Mouse (Mus musculus) adrenal gland, postnatal 4 days (tissue): ENCODE measurements around the gene Cacna1c. TPM values are rescaled to one million over a fixed set of nuclear protein-coding genes. Genes with fewer than 3 reads are reported as not detected.

Experiments used
- DNase-seq, 2 experiments: peaks; one replicate each; pipeline ENCODE4 v3.0.0; 2021 to 2022; ENCODE audit warnings: low spot score in 2 of 2, mixed read lengths in 2 of 2
- total RNA-seq, 2 experiments: library from RNA; stranded (reverse); gene quantifications; 2 replicates each; pipeline ENCODE4 v1.2.3; 2021

The Cacna1c gene
- total RNA-seq, 2 experiments from 2014 or later, result 71.6 to 78.9 TPM

DNA sequence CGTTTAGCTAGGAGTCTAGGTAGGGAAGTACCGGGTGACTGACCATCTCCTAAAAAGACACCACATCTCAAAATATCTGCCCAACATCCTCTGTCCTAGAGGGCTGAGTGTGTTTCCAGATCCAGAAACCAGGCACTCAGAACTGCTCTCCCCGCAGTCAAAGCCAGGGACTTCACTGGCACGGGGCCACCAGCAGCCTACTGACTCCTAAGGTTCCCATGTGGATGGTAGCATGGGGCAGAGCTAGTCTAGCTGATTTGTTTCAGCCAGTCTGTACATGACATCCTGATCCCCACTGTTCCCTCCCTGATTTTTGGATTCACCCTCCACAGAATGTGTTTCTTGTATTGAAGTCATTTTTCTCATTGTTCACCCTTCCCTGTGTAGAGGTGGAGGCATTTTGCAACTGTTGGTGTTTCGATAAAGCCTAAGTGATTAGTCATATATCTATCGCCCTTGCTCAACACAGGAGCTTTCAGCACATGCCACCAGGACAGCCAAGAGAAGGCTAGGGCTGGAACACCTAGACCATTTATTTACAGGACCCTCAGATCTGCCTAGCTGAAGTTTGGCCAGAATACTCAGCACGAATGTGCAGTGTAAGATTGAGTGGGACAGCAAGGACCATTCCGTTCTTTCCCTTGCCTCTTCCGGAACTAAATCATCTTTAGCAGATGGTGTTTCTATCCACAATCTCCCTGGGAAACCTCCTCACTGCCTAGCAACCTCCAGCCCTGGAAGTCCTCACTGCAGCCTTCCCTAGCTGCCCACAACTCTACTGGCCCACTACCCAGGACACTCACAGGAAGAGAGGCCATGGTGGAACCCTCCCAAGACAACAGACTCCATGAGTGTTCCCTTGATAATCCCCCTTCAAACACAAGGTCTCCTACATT is 260.4 kb downstream of the Cacna1c start:
- DNase-seq, result no peak

DNA sequence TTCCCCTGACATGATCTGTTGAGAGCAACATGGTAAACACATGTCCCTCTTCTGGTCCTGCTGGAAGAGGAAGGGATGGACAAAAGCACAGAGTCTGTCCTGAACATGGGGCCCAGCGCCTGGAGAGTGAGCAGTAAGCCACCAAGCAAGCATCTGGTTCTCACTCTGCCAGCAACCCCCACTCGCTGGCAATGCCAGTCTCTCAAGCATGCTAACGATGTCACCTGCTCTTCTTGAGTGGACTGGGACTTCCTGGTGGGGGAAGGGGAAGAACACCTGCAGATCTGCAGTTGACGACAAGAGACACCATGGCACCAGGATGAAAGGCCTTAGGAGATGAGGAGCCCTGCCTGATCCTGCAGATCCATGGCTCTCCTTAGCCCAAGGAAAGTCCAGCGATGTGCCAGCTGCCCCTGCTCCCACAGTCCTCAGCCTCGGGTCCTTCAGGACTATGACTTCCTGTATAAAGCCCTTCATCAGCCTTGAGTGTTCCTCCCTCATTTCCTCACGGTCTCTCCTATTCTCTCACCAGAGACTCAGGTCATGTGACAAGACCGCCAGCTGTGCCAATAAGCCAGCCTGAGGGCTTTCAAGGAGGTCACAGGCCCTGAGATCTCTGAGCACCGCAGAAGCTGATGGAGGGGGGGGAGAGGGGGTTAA is 261.8 kb downstream of the Cacna1c start:
- DNase-seq, result no peak

DNA sequence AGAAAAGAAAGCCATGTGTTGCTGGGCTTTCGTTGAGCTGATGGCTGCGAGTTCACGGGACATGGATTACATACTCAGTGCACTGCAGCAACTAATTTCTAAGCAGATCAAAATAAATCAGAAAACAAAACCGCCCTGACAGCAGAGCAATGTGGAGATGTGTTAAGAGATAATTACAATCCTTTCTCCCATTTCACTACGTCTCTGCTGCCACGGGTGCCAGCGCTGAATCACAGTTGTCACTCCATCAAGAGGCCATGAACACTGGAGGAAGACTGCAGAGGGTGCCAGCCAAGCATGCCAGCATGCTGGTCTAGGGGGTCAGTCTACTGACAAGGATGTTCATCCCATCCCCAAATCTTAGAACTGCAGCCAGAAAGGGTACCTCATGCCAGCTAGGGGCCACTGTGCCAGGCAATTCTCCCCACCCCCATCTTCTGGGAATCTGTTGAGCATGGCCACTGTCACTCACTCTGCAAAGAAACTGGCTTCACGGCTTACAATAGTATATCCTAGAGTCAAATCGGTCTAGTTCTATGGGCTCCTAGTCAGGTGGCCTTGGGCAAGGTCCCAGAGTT is 263.1 kb downstream of the Cacna1c start:
- DNase-seq, result no peak

DNA sequence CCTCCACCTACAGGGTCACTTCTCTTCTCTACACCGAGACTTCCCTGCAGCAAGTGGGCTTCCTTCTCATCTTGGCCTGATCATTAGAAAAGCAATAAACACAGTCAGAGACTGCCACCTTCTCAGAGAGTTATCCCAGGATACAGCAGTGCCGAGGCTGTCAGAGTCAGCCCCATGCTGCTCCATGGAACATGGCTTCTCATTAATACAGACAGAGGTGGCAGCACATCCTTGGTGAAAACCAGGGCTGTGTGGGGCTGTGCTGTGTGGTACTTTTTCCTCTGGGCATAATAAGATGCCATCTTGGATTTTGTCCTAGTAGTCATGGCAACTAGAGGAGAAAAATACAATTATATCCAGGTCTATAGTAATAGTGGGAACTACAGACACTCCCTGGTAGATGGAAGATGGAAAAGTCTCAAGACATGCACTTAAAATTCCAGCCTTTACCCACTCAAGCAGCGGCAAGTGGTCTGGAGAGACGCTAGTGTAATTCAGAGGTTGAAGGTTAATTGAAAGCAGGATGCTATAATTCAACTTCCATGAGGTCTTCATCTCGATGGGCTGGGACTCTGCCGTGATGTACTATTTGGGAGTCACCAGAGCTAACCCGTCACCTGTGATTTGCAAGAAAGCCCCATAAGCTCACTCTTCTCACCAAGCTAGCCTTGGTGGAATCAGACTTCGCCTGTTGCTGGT is 264.1 kb downstream of the Cacna1c start:
- no peak for DNase-seq

DNA sequence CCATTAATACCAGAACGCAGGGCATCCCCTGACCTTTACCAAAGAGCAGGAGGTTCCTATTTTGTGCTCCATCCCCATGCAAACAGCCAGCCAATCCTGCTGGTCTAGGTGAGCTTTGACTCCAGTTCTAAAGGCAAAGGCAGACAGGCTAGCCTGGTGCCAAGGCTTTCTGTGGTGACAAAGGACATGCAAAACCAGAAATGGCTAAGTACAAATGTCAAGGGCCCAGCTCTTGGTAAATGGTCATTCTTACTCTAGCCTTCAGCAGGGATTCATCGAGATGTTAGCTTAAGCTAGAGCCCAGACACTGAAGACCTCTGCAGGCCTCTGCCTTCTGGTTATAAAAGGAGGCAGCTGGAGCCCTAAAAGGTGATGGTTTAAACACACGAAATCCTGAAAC is 269.5 kb downstream of the Cacna1c start:
- DNase-seq, result no peak

DNA sequence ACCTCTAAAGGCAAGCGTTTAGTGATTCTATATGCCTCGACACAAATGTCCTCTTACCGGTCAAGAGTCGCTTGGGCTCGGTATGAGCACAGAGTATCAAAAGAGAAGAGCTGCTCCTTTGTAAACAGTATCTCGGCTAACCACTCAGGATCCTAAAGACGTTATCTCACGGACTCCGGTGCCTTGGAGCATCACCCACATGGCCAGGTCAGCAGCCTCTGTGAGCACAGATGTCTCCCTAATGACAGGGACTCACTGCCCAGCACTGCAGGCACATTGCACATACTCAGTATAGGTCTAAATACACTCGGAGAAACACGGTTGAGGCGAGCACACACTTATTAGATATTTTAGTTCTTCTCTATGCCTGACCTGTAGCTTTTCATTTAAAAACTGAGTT is 271.8 kb downstream of the Cacna1c start:
- DNase-seq, result no peak

DNA sequence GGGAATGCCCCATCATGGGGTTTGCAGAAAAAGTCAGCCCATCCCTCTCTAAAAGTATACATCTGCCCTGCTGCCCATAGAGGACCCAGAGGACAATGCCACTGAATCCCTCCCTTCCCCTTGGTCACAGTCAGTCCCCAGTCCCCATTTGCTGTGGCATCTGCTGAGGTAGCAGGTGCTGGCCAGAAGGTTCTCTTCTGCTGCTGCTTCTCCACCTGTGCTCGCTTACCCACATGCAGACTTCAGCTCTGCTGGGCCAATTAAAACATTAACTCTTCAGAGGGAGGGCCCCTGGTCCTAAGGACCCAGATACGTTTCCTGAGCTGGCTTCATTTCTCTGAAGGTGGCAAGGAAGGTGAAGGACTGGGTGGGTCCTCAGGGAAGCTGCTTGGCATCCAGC is 272.3 kb downstream of the Cacna1c start:
- DNase-seq, result no peak

DNA sequence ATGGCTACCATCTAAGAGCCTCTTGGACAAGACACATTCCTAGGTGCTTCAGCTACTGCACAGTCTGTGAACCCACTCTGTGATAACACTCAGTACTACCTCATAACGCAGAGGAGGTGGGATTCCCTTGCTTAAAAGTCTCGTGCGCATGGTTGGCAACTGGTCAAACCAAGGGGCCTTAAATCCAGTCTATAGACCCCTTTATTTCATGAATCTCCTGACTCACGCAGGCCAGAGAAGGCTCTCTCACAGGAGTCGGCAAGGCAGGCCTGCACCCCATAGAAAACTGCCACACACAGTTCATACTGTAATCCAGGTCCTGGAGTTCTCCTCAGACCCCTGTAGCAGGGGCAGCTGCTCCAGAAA is 273.0 kb downstream of the Cacna1c start:
- no peak for DNase-seq

DNA sequence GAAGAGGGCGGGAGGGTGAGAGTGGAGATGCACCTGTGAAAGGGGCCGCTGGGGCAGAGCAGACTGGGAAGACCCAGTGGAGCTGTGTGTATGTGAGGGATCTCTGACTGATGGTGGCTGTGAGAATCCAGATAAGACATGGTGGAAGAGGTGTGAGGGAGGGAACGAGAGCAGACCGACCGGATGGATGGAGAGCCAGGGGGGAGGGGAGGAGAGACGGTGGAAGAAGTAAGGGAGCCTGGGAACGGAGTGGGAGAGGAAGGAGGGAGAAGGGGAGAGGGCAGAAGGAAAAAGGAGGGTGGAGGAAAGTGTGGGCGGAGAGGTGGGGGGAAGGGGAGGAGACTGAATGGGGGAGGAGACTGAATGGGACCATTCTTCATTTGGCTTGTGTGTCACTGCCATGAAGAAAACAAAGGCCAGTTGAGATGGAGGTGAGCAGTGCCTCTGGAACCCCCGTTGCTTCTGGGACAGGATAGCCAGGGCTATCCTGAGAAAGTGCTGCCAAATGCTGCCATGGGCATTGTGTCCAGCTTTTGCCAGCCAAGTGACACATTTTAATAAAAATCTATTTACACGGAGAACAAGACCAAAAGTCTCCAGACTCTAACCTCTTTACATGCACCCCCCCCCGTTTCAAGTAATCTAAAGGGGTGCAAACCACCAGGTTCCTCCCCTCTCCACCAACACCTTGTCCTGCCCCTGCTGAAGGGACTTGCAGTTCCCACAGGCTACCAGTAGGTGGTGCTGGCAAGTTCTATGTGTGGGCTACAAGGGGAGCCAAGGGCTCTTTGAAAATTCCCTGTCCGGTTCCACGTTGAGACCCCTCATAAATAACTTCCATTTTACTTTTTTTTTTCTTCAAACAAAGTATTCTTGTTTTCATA is 273.6 kb downstream of the Cacna1c start:
- peak in 1 of 2 experiments; percentile 63 for DNase-seq

DNA sequence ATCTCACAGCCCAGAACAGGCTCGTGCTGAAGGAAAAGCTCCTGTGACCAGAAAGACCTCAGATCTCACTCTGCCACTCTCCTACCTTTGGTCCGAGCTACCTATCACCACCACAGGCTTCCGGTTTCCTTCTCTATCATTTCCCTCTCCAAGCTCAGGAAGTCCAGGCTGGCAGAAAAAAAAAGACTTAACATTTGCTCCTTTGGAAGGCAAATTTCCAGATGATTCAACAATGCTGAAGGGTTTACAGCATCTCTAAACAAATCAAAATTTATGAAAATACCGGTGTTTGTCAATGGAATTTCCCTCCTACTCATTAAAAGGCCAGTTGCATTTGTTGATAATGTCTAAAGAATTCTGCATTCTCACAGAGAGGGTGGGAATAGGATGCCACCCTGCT is 288.0 kb downstream of the Cacna1c start:
- no peak for DNase-seq

DNA sequence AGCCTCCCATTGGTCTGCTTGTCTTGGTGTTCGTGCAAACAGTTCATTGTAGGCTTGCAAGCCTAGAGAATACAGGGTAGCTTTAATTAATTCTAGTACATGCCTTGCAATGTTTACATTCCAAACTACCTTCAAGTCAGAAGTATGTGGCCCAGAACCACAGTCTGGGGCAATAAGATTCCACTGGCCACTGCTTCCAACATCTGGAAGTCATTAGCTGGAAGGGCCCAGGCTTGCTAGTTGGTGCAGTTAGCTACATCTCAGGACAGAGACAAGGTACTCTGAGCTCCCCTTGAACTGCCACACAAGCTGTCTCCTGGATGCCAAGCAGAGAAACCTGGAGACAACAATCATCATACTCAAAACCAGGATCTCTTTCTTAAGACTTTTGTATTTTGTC is 288.5 kb downstream of the Cacna1c start:
- DNase-seq, result no peak

DNA sequence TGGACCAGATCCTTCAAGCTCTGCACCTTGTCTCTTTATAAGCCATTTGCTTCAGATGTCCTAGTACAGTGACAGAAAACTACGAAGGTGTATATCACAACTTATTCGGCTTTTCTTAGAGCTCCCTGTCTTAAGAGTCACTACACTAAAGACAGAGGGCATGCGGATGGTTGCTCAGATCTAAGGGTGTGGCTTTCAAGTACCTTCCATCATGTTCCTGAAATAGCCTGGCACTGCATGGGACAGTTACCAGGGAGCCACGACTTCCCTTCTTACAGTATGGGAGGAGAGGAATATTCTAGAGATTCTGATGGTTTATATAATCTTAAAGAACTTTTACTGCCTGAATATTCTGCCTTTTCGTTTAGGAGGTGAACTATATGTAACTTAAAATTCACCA is 289.3 kb downstream of the Cacna1c start:
- no peak for DNase-seq

DNA sequence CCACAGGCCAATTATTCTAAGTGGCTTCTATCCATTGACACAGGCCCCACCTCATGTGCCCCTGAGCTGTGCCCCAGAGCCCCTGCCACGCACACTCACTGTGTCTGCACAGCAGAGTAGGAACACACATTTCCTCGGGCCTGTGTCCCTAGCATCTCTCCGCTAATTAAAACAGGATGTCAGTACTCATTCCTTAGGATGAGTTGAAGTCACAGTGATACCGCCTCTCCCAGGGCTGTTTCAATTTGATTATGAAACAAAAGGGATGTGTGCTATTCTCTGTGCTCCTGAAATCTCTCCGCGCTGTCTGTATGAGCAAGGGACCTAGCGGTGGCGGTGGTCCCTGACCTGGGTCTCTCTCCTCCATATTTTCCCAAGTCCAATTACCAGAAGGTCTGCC is 296.5 kb downstream of the Cacna1c start:
- no peak for DNase-seq

DNA sequence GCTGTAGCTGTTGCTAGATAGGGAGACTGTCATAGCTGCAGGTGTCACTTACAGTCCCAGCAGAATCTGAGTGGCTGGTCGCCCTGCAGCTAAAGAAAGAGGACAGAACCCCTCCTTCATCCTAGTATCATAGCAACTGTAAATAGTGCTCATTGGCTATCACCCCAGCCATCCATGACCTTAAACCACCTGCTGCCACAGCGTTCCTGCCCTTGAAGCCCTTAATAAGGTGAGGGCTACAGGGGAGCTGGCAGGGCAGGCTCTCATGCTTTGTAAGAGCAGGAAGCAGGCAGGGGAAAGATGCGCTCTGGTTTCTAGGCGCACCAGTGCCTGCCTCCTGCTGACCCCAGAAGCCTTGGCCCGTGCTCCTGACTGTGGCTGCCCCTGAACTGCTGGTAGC is 299.1 kb downstream of the Cacna1c start:
- no peak for DNase-seq

DNA sequence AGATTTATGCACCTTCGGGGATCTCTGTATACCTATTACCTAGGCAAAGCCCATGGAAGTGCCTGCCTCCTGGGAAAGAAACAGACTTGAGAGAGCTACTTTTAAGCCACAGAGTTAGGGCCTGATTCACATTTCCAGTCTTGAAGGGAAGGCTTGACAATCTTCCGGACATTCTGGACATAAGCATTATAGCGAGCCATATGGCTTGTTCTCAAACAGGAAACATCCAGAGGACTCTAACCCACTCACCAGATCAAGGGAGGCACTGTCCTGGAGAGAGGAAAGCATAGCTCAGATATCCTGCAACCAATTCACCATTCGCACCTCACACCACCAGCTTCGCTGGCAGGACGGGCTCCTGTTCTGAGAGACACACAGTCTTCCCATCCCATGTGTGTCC is 302.2 kb downstream of the Cacna1c start:
- DNase-seq, result no peak

DNA sequence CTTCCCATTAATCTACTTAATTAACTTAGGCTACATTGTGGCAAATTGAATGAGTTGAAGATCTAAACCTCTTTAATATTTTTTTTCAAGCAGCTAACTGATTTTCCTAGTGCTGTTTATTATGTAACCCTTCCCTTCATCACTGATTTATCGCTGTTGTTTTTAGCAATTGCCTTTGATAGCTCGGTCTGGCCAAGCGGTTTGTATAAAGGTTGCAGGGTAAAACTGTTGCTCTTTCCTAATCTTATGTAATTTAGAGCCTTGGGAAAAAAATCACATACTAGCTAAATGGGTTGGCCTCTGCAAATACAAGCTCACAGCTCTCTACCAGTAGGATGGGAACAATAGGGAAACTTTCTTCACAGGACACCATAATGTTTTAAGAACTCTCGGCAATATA is 306.8 kb downstream of the Cacna1c start:
- DNase-seq, result no peak

DNA sequence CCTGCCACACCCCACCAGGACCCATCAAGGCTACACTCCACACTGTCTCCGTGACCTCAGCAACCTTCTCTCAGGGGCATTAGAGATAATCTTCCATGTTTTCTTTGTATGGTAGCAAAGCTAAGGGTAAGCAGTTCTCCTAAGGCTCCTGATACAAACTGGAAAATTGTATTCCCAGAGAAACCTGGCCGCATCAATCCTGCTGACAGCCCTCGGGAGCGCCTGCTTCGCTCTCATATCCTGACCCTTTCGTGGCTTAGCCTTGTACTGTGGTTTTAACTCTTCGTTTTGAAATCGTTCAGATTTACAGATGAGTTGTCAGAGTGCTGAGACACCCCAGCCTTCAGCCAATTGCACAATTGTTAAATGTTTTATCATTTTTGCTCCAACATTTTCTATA is 309.2 kb downstream of the Cacna1c start:
- DNase-seq, result no peak

DNA sequence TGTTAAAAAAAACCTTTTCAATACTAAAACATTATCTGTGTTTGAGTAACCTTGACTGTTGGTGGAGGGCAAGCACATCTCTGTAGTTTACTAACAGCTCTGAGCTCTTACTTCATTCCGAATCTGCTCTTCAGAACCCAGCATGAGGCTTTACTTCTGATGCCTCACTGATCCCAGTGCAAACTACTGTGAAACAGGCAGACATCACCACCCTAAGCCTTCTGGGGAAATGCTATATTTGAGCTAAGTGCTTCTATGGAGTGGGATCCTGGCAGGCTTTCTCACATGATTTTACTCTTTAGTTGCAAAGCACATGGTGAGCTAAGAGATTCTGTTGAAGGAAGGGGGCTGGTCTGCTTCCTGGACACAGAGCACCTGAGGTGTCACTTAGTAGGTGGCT is 311.3 kb downstream of the Cacna1c start:
- no peak for DNase-seq

DNA sequence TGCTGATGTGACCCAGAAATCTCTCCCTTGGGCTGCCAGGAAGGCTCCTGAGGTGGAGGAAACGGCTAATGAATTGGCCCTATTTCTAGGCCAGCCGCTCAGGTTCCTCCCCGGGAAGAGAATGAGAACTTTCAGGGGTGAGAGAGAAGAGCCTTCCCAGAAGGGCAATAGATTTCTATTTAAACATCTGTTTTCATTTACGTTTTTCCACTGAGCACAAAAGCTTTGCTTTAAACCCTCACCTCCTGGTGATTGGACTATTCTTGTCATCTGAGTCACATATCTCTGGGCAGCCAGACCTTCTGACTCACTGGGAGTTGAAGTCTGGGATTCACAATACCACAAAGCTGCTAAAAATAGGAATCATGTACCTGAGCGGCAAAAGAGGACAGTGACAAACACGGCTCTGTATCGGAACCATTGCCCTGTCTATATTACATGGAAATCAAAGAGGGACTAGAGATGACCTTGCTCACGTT is 312.1 kb downstream of the Cacna1c start:
- no peak for DNase-seq

DNA sequence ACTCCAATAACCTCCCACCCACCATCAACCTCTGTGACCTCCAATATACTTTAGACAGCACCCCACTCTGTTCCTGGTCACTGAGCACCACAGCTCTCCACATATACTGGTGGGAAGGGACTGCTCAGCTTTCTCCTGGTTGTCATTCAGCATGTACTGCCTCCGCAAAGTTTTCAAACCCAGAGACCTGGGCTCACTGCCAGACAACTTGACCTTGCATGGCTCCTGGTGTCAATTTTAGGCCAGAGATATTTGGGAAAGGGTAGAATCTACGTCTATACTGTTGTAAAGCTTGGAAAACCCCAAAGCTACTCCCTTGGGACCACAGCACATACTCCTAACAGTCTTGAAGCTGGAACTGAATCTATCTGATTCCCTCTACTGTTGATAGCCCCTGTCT is 320.0 kb downstream of the Cacna1c start:
- peak in 1 of 2 experiments; percentile 30 for DNase-seq
